Mouse (Mus musculus) hematopoietic stem cell, adult 5-6 weeks (primary cell): Measurements from ENCODE around the gene Wdr72. TPM values are rescaled to one million over a fixed set of nuclear protein-coding genes. Genes with fewer than 3 reads are reported as not detected.

ENCODE experiments used
- ATAC-seq, 2 experiments: fragments of 125-278 bp in 1 of 2; replicated peaks in 1 of 2; 2 replicates each; pipeline ENCODE4 v1.8.0; 2016 to 2017; ENCODE audit warnings: inconsistent platforms in 2 of 2, mild to moderate bottlenecking in 2 of 2, moderate number of reproducible peaks in 2 of 2, low read depth in 1 of 2, moderate TSS enrichment in 1 of 2; ENCODE audit not compliant: low FRiP score in 2 of 2, poor library complexity in 2 of 2, severe bottlenecking in 2 of 2, insufficient read depth in 1 of 2, low TSS enrichment in 1 of 2
- total RNA-seq: library from RNA; stranded (forward); fragments of 172-1452, 232-1000 nt; gene quantifications from 2 replicates; pipeline ENCODE4 v1.2.3, GENCODE M21; 2017

Wdr72 gene
- total RNA-seq, 1 experiment from 2014 or later = not detected

- no peak for ATAC-seq
Measured at GRCm38 (mm10) chr9:74186748-74187400, 76.7 kb downstream of the Wdr72 start.

- ATAC-seq = no peak
Measured at GRCm38 (mm10) chr9:74187401-74188029, 77.4 kb downstream of the Wdr72 start.

- no peak for ATAC-seq
Measured at GRCm38 (mm10) chr9:74194898-74195297, 84.7 kb downstream of the Wdr72 start.

DNA sequence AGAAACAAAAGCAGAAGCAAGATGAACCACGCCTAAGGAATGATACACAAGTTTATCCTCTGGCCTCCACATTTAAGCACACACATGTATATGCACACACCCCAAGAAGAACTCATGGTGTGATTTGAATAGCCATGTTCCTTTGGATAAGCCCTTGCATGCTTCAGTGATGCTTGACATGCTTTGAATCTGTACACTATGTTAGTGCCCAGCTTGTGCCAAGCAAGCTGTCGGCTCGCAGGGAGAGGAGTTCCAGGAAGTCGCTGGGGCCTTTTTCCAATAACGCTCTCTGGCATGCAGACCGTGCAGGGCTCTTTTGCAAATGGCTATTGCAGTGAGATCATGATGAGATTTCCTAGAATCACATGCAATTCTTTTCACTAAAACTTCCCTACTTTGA is 118.1 kb downstream of the Wdr72 start:
- no peak for ATAC-seq

- ATAC-seq = no peak; a peak in 1 of 4 replicates
Measured at GRCm38 (mm10) chr9:74241292-74241691, 131.1 kb downstream of the Wdr72 start.

DNA sequence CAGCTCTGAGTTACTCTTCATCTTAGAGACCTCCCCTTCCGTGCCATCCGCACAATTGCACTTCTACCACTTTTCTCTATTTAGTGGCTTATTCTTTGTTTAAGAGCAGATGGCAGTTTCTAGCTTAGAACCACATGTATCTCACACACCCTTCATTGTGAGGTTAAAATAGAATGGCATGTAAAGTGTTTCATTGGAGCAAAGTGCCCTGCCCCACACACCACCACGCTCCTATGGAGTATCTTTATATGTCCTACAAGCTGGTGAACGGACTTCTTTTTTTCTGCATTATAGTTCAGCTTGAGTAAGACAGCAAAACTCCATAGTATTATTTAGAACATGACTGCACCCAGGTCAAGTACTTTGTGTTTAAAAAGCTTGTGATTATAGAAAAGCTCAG is 137.9 kb downstream of the Wdr72 start:
- no peak for ATAC-seq

- no peak for ATAC-seq
Measured at GRCm38 (mm10) chr9:74249486-74249885, 139.3 kb downstream of the Wdr72 start.

- no peak for ATAC-seq
Measured at GRCm38 (mm10) chr9:74250522-74250921, 140.4 kb downstream of the Wdr72 start.

- no peak for ATAC-seq
Measured at GRCm38 (mm10) chr9:74258389-74258788, 148.2 kb downstream of the Wdr72 start.

DNA sequence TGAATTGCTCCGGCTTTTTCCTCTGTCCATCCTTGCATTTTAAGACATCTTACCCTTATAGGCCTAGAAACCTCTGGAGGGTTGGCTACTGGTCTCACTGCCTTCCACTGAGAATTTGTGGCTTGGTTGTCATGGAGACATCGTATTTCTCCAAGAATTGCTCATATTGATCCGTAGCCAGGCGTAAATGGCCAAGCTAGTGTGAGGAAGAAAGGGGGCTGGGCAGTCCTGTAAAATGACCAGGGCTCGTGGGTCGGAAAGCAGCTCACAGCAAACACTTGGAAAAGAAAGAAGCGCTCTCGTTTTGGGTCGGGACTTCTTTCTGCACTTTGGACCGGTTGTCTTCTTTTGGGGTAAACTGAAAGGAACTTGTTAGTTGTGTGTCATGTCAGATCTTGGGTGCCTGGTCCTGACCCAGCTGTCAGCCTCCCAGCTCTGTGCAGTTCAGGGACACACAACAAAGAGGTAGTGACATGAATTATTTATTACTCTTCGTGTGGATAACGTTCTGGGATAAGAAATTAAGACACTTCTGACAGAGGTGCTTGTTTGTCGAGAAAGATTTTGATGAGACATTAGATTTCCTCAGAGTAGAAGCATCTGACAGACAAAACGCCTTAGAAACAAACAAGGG is 167.7 kb downstream of the Wdr72 start:
- ATAC-seq = no peak

GRCm38 (mm10) chr9:74282072-74282471 is 171.9 kb downstream of the Wdr72 start:
- ATAC-seq = no peak

DNA sequence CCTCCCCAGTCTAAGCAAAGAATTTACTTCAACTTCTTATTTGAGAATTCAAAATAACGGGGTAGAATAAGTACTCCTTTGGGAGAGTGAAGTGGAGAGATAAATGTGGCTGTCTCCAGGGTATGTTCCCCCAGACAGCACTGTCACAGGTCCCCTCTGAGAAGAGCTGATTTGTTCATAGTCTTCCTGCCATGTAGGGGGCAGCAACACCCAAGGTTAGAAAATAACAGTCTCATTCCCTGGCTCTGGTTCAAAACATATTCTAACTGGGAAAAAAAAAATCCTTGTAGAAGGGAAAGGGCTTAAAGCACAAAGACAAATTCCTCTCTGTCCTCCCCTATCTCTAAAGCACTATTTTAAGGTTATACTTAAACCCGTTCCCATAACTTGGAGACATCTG is 176.1 kb downstream of the Wdr72 start:
- no peak for ATAC-seq

DNA sequence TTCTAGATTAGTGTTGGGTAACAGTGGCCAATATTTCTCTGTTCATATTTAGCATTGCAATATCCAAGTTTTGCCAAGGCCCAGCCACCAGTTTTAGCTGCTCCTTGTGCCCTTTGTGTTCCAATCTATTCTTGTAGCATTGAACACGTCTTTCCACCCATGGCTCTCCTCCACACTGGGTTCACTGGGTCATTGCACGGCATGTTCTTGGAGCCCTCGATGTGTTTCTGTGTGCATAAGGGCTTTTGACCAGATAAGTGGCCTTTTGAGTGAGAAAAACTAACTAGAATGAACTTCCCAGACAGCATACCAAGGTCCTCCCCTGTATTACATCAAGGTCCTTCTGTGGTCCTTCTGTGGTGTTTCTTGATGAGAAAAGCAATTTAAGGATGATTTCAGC is 184.3 kb downstream of the Wdr72 start:
- no peak for ATAC-seq

DNA sequence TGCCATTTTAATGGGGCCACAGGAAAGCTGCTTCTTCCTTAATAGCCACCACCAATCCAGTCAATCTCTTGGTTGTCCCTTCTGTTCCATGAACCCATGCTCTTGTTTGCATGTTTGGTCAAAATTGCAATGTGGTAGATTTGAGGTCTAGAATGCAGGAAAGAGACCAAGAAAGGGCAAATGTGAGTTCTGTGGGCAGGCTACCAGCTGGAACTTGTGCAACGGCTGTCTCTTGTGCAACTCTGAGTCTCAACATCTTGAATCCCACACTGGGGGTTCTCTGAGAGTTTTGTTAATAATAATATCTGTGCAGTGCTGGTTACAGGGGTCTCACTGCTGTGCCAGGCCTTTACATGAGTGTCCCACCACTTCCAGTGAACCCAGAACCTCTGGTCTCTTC is 208.6 kb downstream of the Wdr72 start:
- no peak for ATAC-seq

GRCm38 (mm10) chr9:74324089-74324924 is 214.2 kb downstream of the Wdr72 start:
- no peak for ATAC-seq

GRCm38 (mm10) chr9:74324925-74325295 is 214.8 kb downstream of the Wdr72 start:
- ATAC-seq = no peak

DNA sequence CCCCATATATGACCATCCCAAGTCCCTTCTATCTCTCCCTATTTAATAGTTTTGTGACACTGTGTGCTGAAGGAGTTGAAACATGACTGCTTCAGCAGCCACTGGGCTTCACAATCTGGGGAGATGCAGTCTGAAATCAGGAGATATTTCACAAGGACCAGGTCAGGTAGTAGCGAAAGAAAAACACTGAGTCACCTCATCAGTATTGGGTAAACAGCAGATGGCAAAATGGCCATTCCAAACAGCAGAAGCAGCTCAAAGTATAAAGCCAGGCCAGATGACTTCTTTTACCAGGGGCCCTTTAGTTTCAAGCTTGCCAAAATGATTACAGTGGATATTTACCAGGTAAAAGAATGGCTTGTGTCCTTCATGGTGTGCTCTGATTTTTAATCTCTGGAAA is 215.8 kb downstream of the Wdr72 start:
- ATAC-seq = no peak

DNA sequence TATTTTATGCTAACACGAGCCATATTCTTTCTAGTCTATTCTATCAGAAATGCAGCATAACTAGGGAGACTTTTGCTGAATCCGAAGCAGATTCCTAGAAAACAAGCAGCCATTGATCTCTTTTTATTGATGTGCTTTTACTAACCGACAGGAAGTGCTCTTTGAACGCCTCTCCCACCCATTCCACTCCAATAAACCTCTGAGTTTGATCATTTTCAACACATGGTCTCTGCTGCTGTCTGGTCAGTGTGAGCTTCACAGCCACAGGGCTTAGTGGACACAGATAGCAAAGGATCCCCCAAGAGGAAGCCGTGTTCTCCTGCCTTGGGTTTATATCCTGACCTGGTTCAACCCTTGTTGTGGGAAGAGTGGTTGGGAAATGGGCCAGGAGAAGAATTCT is 218.7 kb downstream of the Wdr72 start:
- no peak for ATAC-seq
